Mouse (Mus musculus) lung, postnatal 0 days (tissue): Measurements from ENCODE around the gene Asnsd1.

Experiments used
- CTCF ChIP-seq: IDR thresholded peaks from 2 replicates; pipeline ENCODE4 v1.5.1; 2016; ENCODE audit warnings: antibody characterized with exemption, mild to moderate bottlenecking
- EP300 ChIP-seq: IDR thresholded peaks from 2 replicates; pipeline ENCODE4 v1.6.1; 2016; ENCODE audit warnings: antibody characterized with exemption, mild to moderate bottlenecking, control low read depth

DNA sequence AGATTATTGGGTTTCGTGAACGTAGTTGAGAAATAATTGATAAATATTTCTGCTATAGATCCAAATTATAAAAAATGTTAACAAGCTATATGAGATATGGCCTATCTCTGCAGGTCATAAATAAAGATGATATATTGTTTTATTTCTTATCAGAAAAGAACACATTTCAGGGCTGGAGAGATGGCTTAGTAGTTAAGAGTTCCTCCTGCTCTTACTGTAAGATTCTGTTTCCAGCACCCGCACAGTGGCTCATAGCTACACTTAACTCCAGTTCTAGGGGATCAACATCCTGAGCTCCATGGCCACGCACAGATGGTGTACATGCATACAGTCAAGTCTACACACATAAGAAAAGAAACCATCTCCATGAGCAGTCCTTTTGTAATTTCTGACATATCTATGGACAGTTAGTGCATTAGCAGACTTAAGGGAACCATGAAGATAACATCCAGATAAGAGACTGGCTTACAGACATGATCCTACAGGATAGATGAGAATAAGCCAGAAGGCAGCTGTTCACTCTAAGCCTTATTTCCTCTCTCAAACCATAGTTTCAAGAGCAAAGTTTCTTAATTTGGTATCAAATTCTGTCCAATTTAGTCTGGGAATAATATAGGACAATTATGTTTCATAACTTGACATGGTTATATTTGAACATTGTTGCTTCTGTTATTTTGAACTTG is 30.7 kb downstream of the Asnsd1 start:
- TF ChIP-seq EP300 (no peak), CTCF (no peak)
